Mouse (Mus musculus) mouse trophoblast stem cell (cell line): ENCODE measurements around the gene Cnih3.

Experiments used
- in situ Hi-C, 2 experiments: fragments of 300-500 bp; cut with MseI, MboI; formaldehyde crosslinking; loops; 2 replicates in 1 of 2; 3 replicates in 1 of 2; pipeline ENCODE4 v1.15.1; 2025

Gene Cnih3

GRCm38 (mm10) chr1:181353200-181354097, 1.0 kb downstream of the Cnih3 start:
- in situ Hi-C loops, result no loop called here

DNA sequence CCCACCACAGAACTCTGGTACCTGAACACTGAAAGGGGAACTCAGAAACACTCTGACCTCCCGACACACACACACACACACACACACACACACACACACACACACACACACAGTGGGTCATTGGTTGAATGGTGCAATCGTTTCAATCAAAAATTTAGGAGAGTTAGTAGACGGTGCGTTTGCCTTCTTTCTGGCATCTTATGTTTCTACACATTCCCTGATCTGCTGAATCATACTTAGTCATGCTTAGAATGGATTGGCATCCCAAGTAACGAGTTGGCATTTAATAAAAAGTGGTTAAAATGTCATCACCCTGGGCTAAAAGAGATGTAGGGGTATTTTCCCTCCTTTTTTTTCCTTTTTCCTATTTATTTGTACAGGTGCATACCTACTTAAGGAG, 3.3 kb downstream of the Cnih3 start:
- in situ Hi-C loops, result no loop called here

GRCm38 (mm10) chr1:181357870-181358269, 5.4 kb downstream of the Cnih3 start:
- in situ Hi-C loops, result no loop called here

DNA sequence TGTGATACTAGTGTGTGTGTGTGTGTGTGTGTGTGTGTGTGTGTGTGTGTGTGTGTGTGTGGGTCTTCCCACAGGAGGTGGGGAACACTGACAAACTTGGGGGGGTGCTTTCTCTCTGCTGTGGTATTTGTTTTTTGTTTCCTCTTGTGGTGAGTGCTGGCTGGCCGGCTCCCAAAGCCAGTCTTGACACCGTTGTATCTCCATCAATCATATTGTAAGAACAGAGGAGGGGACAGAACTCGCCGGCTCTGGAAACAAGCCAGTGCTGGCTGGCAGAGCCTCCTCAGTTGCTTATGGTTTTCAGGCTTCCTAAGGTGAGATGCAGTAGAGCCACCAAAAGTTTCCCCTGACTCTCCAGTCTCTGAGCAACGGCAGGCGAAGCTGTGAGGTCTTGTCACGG, 6.1 kb downstream of the Cnih3 start:
- in situ Hi-C loops, result no loop called here

DNA sequence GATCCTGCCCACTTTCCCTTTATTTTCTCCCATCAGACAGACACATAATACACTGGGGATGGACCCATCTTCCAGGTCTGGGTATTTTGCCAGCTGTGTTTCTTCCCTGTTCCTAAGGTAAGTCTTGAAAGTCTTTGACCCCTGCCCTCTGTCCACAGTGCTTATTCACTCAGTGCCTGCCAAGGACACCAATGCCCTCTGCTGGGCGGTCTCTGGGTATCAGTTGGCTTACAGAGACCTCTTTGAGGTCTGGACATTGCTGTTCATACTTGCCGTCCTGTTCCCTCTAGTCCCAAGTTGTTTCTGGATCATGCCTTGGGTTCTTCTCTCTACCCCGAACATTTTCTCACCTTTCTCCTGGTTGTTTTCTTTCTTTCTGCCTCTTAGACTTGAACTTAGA, 8.3 kb downstream of the Cnih3 start:
- in situ Hi-C loops, result no loop called here

DNA sequence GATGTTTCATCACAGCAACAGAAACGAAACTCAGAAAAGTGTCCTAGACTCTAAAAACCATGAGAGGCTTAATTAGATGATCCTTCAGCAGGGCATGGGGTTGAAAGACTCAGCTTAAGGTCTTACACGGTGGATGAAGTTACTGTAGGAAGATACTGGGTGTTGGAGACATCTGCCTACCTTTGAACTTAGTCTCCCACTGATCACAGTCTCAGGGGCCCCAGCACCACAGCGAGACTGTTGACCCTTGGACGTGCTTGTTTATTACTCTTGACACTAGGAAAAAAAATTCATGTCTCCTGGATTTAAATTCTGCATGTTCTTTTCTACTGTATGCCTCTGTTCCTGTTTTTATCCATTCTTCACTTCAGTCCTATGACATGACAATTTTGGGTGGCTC, 11.6 kb downstream of the Cnih3 start:
- in situ Hi-C loops, result no loop called here

DNA sequence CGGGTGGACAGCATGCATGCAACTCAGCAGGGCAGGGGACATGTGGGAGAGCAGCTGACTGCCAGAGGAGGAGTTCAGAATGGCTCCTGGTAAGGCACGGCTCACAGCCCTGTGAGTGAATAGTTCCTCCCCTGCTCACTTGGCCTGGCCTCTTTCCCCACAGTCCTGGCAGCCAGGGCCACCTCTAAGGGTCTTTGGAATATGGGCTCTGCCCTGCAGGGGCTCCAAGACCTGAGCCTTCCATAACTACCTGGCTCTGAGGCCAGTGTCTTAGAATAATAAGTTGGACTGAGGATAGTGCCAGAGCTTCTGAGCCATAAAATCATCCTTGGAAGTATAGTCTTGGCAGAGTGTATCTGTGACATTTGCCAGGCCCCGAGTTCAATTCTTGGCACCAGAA, 12.9 kb downstream of the Cnih3 start:
- in situ Hi-C loops, result no loop called here

GRCm38 (mm10) chr1:181368789-181369570, 16.6 kb downstream of the Cnih3 start:
- in situ Hi-C loops, result no loop called here

GRCm38 (mm10) chr1:181370370-181370769, 17.9 kb downstream of the Cnih3 start:
- in situ Hi-C loops, result no loop called here

- in situ Hi-C loops, result no loop called here
These were observed 18.8 kb downstream of the Cnih3 start for GRCm38 (mm10) chr1:181371226-181371625.

- in situ Hi-C loops, result no loop called here
These were observed 19.9 kb downstream of the Cnih3 start for GRCm38 (mm10) chr1:181372306-181372705.

GRCm38 (mm10) chr1:181374627-181375374, 22.4 kb downstream of the Cnih3 start:
- in situ Hi-C loops, result no loop called here

DNA sequence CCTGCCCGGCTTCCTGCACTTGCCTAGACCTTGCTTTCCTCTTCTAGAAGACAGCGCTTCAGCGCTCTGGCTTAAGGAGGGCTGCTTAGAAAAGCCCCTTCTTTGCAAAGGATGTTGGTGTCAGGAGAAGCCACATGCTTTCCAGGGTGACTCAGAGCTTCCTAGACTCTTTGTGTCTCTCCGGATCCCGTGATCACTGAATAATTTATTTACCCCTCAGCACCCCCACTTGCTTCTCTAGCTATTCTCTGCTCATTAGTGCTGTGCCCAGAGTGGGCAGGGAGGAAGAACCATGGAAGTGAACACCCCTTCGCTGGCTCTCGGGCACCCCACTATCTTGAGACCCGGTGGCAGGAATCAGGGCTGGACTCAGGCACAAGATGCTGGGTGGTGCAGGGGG, 24.0 kb downstream of the Cnih3 start:
- in situ Hi-C loops, result no loop called here

GRCm38 (mm10) chr1:181379664-181380063, 27.2 kb downstream of the Cnih3 start:
- in situ Hi-C loops, result no loop called here

GRCm38 (mm10) chr1:181381410-181382010, 29.1 kb downstream of the Cnih3 start:
- in situ Hi-C loops, result no loop called here

- in situ Hi-C loops, result no loop called here
These were observed 36.8 kb downstream of the Cnih3 start for GRCm38 (mm10) chr1:181389264-181389663.

DNA sequence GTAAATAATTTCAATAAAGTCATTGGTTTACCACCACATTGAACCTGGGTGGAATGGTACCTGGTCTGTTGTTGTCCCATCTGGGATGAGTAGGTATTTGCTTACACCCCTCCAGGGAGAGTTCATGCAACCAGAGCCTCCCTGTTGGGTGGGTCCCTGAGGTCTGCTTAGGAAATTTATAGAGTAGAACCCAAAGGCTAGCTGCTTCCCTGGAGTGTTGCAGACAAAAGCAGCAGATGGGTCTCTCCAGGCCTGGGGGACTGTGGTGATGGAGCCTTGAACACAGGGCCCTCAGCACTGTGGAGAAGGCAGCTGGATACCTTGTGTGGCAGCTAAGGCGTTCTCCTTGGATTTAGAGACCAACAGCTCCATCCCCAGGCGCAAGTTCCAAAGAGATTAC, 40.1 kb downstream of the Cnih3 start:
- in situ Hi-C loops, result loop anchor here in 1 of 2 experiments (10.0 kb wide), 1 partner anchor 152 kb away; no protein-coding TSS in a partner anchor

- in situ Hi-C loops, result loop anchor here in 1 of 2 experiments (10.0 kb wide), 1 partner anchor 151 kb away; no protein-coding TSS in a partner anchor
These were observed 41.1 kb downstream of the Cnih3 start for GRCm38 (mm10) chr1:181393250-181394149.

DNA sequence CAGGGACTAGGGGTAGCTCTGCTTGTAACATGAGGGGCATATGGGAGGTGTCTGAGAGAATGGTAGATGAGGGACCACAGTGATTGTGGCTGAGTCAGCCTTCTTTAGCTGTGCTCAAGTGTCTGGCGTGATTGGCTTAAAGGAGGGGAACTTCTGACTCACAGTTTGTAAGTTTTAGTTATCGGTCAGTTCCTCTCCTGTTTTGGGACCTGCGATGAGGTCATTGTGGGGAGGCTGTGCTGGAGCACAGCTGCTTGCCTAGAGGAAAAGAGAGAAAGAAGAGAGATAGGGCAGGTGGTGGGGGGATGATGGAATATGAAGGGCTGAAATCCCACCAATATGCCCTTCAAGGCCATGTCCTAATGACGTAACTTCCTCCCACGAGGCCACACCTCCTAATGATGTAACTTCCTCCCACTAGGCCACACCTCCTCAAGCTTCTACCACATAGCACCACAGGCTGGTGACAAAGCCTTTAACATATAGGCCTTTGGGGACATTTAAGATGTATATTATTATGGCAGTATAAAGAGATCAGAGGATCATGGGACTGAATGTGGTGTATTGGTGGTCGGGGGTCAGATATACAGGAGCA, 42.9 kb downstream of the Cnih3 start:
- in situ Hi-C loops, result loop anchor here in 1 of 2 experiments (10.0 kb wide), 1 partner anchor 149 kb away; no protein-coding TSS in a partner anchor

GRCm38 (mm10) chr1:181399179-181399578, 46.8 kb downstream of the Cnih3 start:
- in situ Hi-C loops, result loop anchor here in 1 of 2 experiments (10.0 kb wide), 1 partner anchor 146 kb away; no protein-coding TSS in a partner anchor
